Comparison of ENCODE assay signal across 8 mouse cellular contexts in the genomic region with DNA sequence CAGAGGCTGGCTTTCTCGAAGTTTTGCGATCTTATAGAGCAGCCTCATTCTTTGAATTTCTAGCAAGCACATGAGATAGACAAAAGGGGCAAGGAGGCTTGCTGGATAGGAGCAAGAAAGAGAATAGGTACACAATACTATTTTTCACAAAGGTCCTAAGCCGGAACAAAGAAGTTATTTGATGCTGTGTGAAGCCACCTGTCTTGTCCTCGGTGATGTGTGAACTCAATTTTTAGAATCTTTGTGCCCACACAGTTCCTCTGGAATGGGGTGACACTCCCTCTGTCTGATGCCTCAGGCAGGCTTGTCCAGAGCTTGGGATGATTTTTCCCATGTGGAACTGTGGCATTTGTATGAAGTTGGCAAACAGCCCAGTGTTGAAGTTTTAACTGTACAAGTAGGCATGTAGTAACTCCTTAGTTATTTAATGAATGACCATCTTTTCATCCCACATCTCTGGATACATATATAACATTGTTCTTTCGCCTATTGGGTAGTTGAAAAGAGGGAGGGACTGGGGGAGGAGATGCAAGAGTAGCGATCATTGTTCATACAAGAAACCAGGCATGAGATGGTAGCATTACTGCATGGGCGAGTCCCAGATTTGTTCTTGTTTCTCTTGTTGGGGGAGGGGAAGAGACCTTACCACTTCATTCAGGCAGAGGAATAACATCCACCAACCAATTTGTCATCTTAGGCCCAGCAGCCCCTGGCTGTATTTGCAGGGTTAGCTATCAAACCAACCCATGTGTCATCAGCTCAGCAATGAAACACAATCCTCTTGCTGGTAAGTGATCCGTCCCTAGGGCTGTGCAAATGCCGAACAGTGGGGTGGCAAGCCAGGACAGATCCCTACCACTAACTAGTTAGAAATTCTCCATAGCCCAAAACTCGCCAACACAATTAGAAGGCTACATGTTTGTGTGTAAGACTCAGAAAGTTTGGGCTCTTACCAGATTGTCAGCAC.
A peak's percentile ranks its signal among the peaks of the same experiment; 100 is the strongest.
DNase-seq lines count a peak whose midpoint lies in the region; TF ChIP-seq lines count a peak whose summit lies in the region.

No protein-coding gene starts in this region.

- no peaks in the 10 kb centered on the region for H3K36me3 ChIP-seq in kidney, adult 2 months (ENCODE audit: control insufficient read depth, insufficient read depth, low read length)
- no peaks in the 10 kb centered on the region for H3K36me3 ChIP-seq in midbrain, embryonic 10.5 days

- intact Hi-C loops in gastrocnemius, postnatal 36 days (cut with DNase I), result loop anchor here (5.0 kb wide), 1 partner anchor 86 kb away; no protein-coding TSS in a partner anchor

- 38% methylated on average over 10 of the region's 10 CpGs for WGBS in kidney, adult 2 months
- 27% methylated on average over 10 of the region's 10 CpGs for WGBS in midbrain, embryonic 10.5 days

- 0 out of 2 replicates have a peak, but pooled peaks cover 4% of the 10 kb centered on the region for H3K4me1 ChIP-seq in kidney, adult 2 months (ENCODE audit: control insufficient read depth, insufficient read depth, low read length)
- no peaks in the 10 kb centered on the region for H3K4me1 ChIP-seq in brown adipose tissue, adult 24 weeks (ENCODE audit: control insufficient read depth, insufficient read depth, insufficient read length, low read length)
- H3K4me1 ChIP-seq in midbrain, embryonic 10.5 days, result peaks cover 42% of the 10 kb centered on the region

- no peak for TF ChIP-seq POLR2A in kidney, adult 2 months (IDR thresholded peaks at IDR 0.05; ENCODE audit: low read depth, low read length)

- no peaks in the 10 kb centered on the region for H3K27me3 ChIP-seq in kidney, adult 2 months (replicated peaks; ENCODE audit: control insufficient read depth, insufficient read depth, low read length)
- peaks cover 74% of the 10 kb centered on the region for H3K27me3 ChIP-seq in midbrain, embryonic 10.5 days (ENCODE audit: low read depth, poor library complexity, severe bottlenecking)

- H3K9me3 ChIP-seq in midbrain, embryonic 10.5 days (replicated peaks), result no peaks in the 10 kb centered on the region

- H3K27ac ChIP-seq in kidney, adult 2 months (ENCODE audit: insufficient read depth, low read depth, low read length), result peak overlapping the region; percentile 66
- H3K27ac ChIP-seq in brown adipose tissue, adult 24 weeks (replicated peaks; ENCODE audit: low read depth, low read length), result peak overlapping the region; percentile 13; the same call in 1 of the 2 replicates
- H3K27ac ChIP-seq in midbrain, embryonic 10.5 days (replicated peaks), result peak overlapping the region; percentile 90

- TF ChIP-seq CTCF in kidney, adult 2 months (conservative IDR thresholded peaks at IDR 0.05; ENCODE audit: insufficient read depth, insufficient read length, low read depth, low read length), result no peak

- peak overlapping the region; percentile 78 for H3K4me3 ChIP-seq in kidney, adult 2 months (ENCODE audit: insufficient read depth, low read depth, low read length)
- peak overlapping the region; percentile 69; the same call in 1 of the 2 replicates for H3K4me3 ChIP-seq in brown adipose tissue, adult 24 weeks (ENCODE audit: insufficient read depth, low read depth, low read length)
- peak overlapping the region; percentile 71 for H3K4me3 ChIP-seq in midbrain, embryonic 10.5 days

- DNase-seq in kidney, adult 2 months, result peak; percentile 37
- DNase-seq in kidney, postnatal 10 days, result no peak
- peak; percentile 12 to 24 for DNase-seq in gastrocnemius, postnatal 36 days
- peak; percentile 19 for DNase-seq in midbrain, embryonic 10.5 days (ENCODE audit: low spot score)
- no peak for DNase-seq in layer of hippocampus, adult 11-12 months (ENCODE audit: low spot score)
- no peak for DNase-seq in ovary, postnatal 10 days (ENCODE audit: low spot score)
- DNase-seq in adrenal gland, postnatal 25 days, result no peak

Comparison
In these comparisons a context has a peak if more than half of its experiments do, and no peak if none do; other contexts are left out.
1. DNase-seq: peak in kidney, adult 2 months (single experiment), gastrocnemius, postnatal 36 days (2 of 2) and midbrain, embryonic 10.5 days (single experiment); none in kidney, postnatal 10 days (single experiment), layer of hippocampus, adult 11-12 months (single experiment), ovary, postnatal 10 days (single experiment) and adrenal gland, postnatal 25 days (single experiment).
2. H3K27ac ChIP-seq: peak in every context shown above with its lines; median percentile 90 in midbrain, embryonic 10.5 days; 66 in kidney, adult 2 months; 13 in brown adipose tissue, adult 24 weeks.
3. Peak in every context shown above with its lines, with median percentiles within 50 percentile points of each other: H3K4me3 ChIP-seq.